8 mouse cellular contexts compared by ENCODE assay signal in the genomic region with DNA sequence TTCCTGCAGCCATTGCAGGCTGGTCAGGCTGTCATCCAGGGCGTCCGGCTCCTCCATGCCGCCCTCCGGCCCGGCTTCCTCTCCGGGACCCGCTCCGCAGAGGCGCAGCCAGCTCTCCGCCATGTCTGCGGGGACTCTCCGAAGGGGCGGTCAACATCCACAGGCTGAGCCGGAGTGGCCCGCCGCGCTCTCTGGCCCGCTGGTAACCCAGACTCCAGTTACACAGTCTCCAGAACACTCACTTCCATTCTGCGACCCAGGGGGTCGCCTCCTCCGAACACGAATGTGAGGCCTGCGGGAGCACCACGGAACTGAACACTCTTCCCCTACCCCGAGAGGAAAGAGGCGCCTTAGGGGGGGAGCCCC. TPM values are rescaled to one million over a fixed set of nuclear protein-coding genes. Genes with fewer than 3 reads are reported as not detected.
A peak's percentile ranks its signal among the peaks of the same experiment; 100 is the strongest.
DNase-seq lines count a peak whose midpoint lies in the region; ATAC-seq lines count a peak whose summit lies in the region.

No protein-coding gene starts in this region.

- peak overlapping the region; percentile 54 for H3K4me3 ChIP-seq in kidney, embryonic 14.5 days (ENCODE audit: low read length)
- H3K4me3 ChIP-seq in embryonic facial prominence, embryonic 14.5 days (ENCODE audit: low read depth, low read length), result peak overlapping the region; percentile 67
- H3K4me3 ChIP-seq in limb, embryonic 10.5 days, result peak overlapping the region; percentile 67
- H3K4me3 ChIP-seq in neural tube, embryonic 12.5 days, result peak overlapping the region; percentile 27

- H3K27me3 ChIP-seq in kidney, embryonic 14.5 days (ENCODE audit: control insufficient read depth, insufficient read depth, low read length), result peaks cover 16% of the 10 kb centered on the region
- H3K27me3 ChIP-seq in embryonic facial prominence, embryonic 14.5 days (replicated peaks; ENCODE audit: control insufficient read depth, insufficient read depth, low read length), result peaks cover 21% of the 10 kb centered on the region
- H3K27me3 ChIP-seq in limb, embryonic 10.5 days (ENCODE audit: low read depth, poor library complexity, severe bottlenecking), result peaks cover 77% of the 10 kb centered on the region
- peaks cover 21% of the 10 kb centered on the region for H3K27me3 ChIP-seq in neural tube, embryonic 12.5 days (replicated peaks)

- no peak for ATAC-seq in kidney, embryonic 14.5 days (ENCODE audit: low FRiP score, low TSS enrichment)
- no peak for ATAC-seq in embryonic facial prominence, embryonic 14.5 days (ENCODE audit: low read depth)
- no peak for ATAC-seq in neural tube, embryonic 12.5 days (ENCODE audit: low FRiP score, low read depth)

- no peaks in the 10 kb centered on the region for H3K9me3 ChIP-seq in kidney, embryonic 14.5 days (ENCODE audit: control insufficient read depth, low read length)
- no peaks in the 10 kb centered on the region for H3K9me3 ChIP-seq in embryonic facial prominence, embryonic 14.5 days (ENCODE audit: control insufficient read depth, low read length)
- H3K9me3 ChIP-seq in limb, embryonic 10.5 days (replicated peaks), result no peaks in the 10 kb centered on the region
- no peaks in the 10 kb centered on the region for H3K9me3 ChIP-seq in neural tube, embryonic 12.5 days

- peaks cover 49% of the 10 kb centered on the region for H3K4me1 ChIP-seq in kidney, embryonic 14.5 days (ENCODE audit: control insufficient read depth, insufficient read depth, low read length)
- peaks cover 21% of the 10 kb centered on the region for H3K4me1 ChIP-seq in embryonic facial prominence, embryonic 14.5 days (ENCODE audit: control insufficient read depth, insufficient read depth, low read length)
- peaks cover 75% of the 10 kb centered on the region for H3K4me1 ChIP-seq in limb, embryonic 10.5 days
- H3K4me1 ChIP-seq in neural tube, embryonic 12.5 days, result peaks cover 75% of the 10 kb centered on the region

- peak overlapping the region; percentile 32; the same call in 1 of the 2 replicates for H3K9ac ChIP-seq in kidney, embryonic 14.5 days (ENCODE audit: low read depth, low read length)
- peak overlapping the region; percentile 17; the same call in 1 of the 2 replicates for H3K9ac ChIP-seq in embryonic facial prominence, embryonic 14.5 days (ENCODE audit: low read depth, low read length)
- peak overlapping the region; percentile 33; the same call in 1 of the 2 replicates for H3K9ac ChIP-seq in neural tube, embryonic 12.5 days

- no peak overlapping the region for H3K27ac ChIP-seq in kidney, embryonic 14.5 days (ENCODE audit: low read depth, low read length)
- H3K27ac ChIP-seq in embryonic facial prominence, embryonic 14.5 days (replicated peaks; ENCODE audit: low read depth, low read length), result no peak overlapping the region
- no peak overlapping the region for H3K27ac ChIP-seq in limb, embryonic 10.5 days
- H3K27ac ChIP-seq in neural tube, embryonic 12.5 days, result no peak overlapping the region

- H3K4me2 ChIP-seq in kidney, embryonic 14.5 days (replicated peaks; ENCODE audit: low read depth, low read length), result peak overlapping the region; percentile 95
- H3K4me2 ChIP-seq in embryonic facial prominence, embryonic 14.5 days (ENCODE audit: low read depth, low read length), result peak overlapping the region; percentile 99
- H3K4me2 ChIP-seq in neural tube, embryonic 12.5 days (replicated peaks), result peak overlapping the region; percentile 96

- H3K36me3 ChIP-seq in kidney, embryonic 14.5 days (ENCODE audit: control insufficient read depth, insufficient read depth, low read length), result no peaks in the 10 kb centered on the region
- H3K36me3 ChIP-seq in embryonic facial prominence, embryonic 14.5 days (ENCODE audit: control insufficient read depth, insufficient read depth, low read length), result no peaks in the 10 kb centered on the region
- H3K36me3 ChIP-seq in limb, embryonic 10.5 days, result peaks cover 9% of the 10 kb centered on the region
- H3K36me3 ChIP-seq in neural tube, embryonic 12.5 days, result peaks cover 11% of the 10 kb centered on the region

- 5% methylated on average over 26 of the region's 26 CpGs for WGBS in kidney, embryonic 14.5 days
- WGBS in embryonic facial prominence, embryonic 14.5 days, result 5% methylated on average over 11 of the region's 26 CpGs
- WGBS in limb, embryonic 10.5 days, result 4% methylated on average over 26 of the region's 26 CpGs
- 9% methylated on average over 26 of the region's 26 CpGs for WGBS in neural tube, embryonic 12.5 days

- no peak for DNase-seq in kidney, adult 8-10 months
- no peak for DNase-seq in embryonic facial prominence, embryonic 14.5 days (ENCODE audit: low spot score)
- DNase-seq in limb, embryonic 10.5 days (ENCODE audit: low spot score), result peak; percentile 58
- DNase-seq in embryo, embryonic 10 days (ENCODE audit: low spot score), result no peak
- no peak for DNase-seq in frontal cortex, postnatal 14 days (ENCODE audit: low spot score in 2 of 2)
- DNase-seq in cerebellum, postnatal 36 days, result no peak

RNA-seq across cellular contexts. Expression of a gene that starts 0.8 kb away (rescaled TPM):
- 1.2 and 1.8 TPM in 2 replicates for polyA plus RNA-seq in kidney, embryonic 14.5 days (2014; fragmentation: Nextera tagmentation; extraction: Ambion mirVana)
- polyA plus RNA-seq in embryonic facial prominence, embryonic 14.5 days (2014; fragmentation: Nextera tagmentation; extraction: Ambion mirVana), result 7.1 and 13.7 TPM in 2 replicates
- 0.68 and 1.5 TPM in 2 replicates for polyA plus RNA-seq in limb, embryonic 10.5 days (2016; fragmentation: Nextera tagmentation; extraction: Ambion mirVana)
- 7.1 and 7.3 TPM in 2 replicates for polyA plus RNA-seq in neural tube, embryonic 12.5 days (2016; fragmentation: Nextera tagmentation; extraction: Ambion mirVana)

RNA-seq across cellular contexts. Expression of a gene that starts 27.4 kb away (rescaled TPM):
- polyA plus RNA-seq in kidney, embryonic 14.5 days (2014; fragmentation: Nextera tagmentation; extraction: Ambion mirVana), result 49.6 and 66.3 TPM in 2 replicates
- 60.5 and 71.2 TPM in 2 replicates for polyA plus RNA-seq in embryonic facial prominence, embryonic 14.5 days (2014; fragmentation: Nextera tagmentation; extraction: Ambion mirVana)
- polyA plus RNA-seq in limb, embryonic 10.5 days (2016; fragmentation: Nextera tagmentation; extraction: Ambion mirVana), result 55.1 and 64.8 TPM in 2 replicates
- polyA plus RNA-seq in neural tube, embryonic 12.5 days (2016; fragmentation: Nextera tagmentation; extraction: Ambion mirVana), result 75.5 and 89.3 TPM in 2 replicates

RNA-seq across cellular contexts. Expression of a gene that starts 53.7 kb away (rescaled TPM):
- polyA plus RNA-seq in kidney, embryonic 14.5 days (2014; fragmentation: Nextera tagmentation; extraction: Ambion mirVana), result 0.13 TPM in 1 of 2 replicates, not detected in the other
- polyA plus RNA-seq in embryonic facial prominence, embryonic 14.5 days (2014; fragmentation: Nextera tagmentation; extraction: Ambion mirVana), result 0.29 and 0.60 TPM in 2 replicates
- 0.11 TPM in 1 of 2 replicates, not detected in the other for polyA plus RNA-seq in limb, embryonic 10.5 days (2016; fragmentation: Nextera tagmentation; extraction: Ambion mirVana)
- polyA plus RNA-seq in neural tube, embryonic 12.5 days (2016; fragmentation: Nextera tagmentation; extraction: Ambion mirVana), result 1.4 and 2.0 TPM in 2 replicates
